Mouse (Mus musculus) megakaryocyte, embryonic 14.5 days (primary cell): ENCODE data around the gene St3gal2.
"Not testable (repeated sequence)": the region's sequence is repeated elsewhere in the genome, so short reads cannot be mapped to it uniquely, and the experiment has no call there.

Experiments
- FLI1 ChIP-seq: IDR thresholded peaks from 2 replicates; pipeline ENCODE4 v1.6.1; 2012; ENCODE audit warnings: low read length, inconsistent platforms, mixed read lengths
- GATA1 ChIP-seq: IDR thresholded peaks from 3 replicates; pipeline ENCODE4 v1.6.1; 2012; ENCODE audit warnings: mixed read lengths, low read length, inconsistent platforms, borderline replicate concordance

- TF ChIP-seq GATA1, FLI1: not testable (repeated sequence)
Measured at GRCm38 (mm10) chr8:110909850-110910249, 9.9 kb upstream of the St3gal2 start.
